Mouse (Mus musculus): ENCODE results near the gene Xrra1. TPM values are rescaled to one million over a fixed set of nuclear protein-coding genes. Genes with fewer than 3 reads are reported as not detected.
A peak's percentile ranks its signal among the peaks of the same experiment; 100 is the strongest.

Gene Xrra1
- total and polyA plus RNA-seq, 2 experiments from 2014 or later: 2.1 to 2.4 TPM

DNA sequence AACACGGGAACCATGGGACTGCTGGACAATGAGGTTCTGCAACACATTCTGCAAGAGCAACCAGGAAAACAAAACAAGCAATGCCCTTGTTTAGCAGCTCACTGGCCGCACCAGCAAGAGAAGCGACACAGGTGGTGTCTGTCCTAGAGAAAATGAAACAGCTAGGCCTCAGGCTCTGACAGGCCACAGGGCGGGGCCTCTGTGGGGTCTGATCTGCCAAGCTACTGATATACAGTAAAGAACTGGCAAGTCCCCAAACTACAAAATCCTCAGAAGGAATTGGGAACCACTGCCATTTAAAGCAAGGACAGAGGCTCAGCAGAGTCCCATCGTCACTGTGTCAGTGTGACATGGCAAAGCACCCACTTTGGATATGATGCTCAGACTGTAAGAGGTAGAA, 36.5 kb upstream of the Xrra1 start:
- H3K9me3 ChIP-seq (ENCODE audit: low read length): no peaks in the 10 kb centered on the region
- H3K9ac ChIP-seq (replicated peaks; ENCODE audit: low read length, poor library complexity, severe bottlenecking): no peak overlapping the region
- no peak overlapping the region for H3K4me2 ChIP-seq (ENCODE audit: low read depth, low read length, poor library complexity, severe bottlenecking)
- no peak for ATAC-seq (ENCODE audit: low FRiP score)
- WGBS: 89% methylated on average over 5 of the region's 5 CpGs
- TF ChIP-seq CTCF (IDR thresholded peaks at IDR 0.05): no peak
- no peaks in the 10 kb centered on the region for H3K4me1 ChIP-seq (ENCODE audit: insufficient read depth, low read length)
- H3K27ac ChIP-seq (ENCODE audit: low read depth, low read length): no peak overlapping the region
- H3K4me3 ChIP-seq (ENCODE audit: low read depth, low read length): no peak overlapping the region
- H3K27me3 ChIP-seq (ENCODE audit: insufficient read depth, low read length): no peaks in the 10 kb centered on the region
- no peaks in the 10 kb centered on the region for H3K36me3 ChIP-seq (ENCODE audit: insufficient read depth, low read length)
- no peak for DNase-seq (ENCODE audit: low spot score)

DNA sequence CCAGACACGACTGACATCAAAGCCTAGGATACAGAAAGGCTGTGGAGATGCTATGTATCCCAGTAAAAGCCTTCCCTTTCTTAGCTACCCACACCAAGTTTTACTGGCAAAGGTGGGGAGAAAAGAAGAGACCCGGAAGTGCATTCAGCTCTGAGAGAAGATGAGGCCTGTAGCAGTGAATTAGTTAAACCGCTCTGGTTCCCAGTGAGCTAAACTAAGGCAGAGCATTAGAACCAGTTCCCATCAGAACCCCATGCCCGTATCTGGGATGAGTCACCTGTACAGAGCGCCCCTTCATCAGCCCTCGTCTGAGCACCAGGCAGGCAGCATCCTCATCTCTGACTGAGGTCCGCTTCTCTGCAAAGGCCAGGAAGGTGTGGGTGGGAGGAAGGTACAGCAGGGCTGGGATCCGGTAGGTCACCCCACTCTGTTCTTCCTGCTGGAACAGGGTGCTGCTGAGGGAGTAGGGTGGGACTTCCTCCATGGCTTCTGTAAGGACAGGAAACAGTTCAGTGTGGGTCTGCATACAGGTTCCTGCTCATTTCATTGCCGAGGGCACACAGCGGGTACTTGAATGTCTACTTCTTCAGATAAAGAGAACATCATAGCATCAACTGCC, 35.8 kb upstream of the Xrra1 start:
- H3K4me3 ChIP-seq (ENCODE audit: low read depth, low read length): no peak overlapping the region
- DNase-seq (ENCODE audit: low spot score) (no peak), ATAC-seq (ENCODE audit: low FRiP score) (no peak)
- no peak for TF ChIP-seq CTCF (IDR thresholded peaks at IDR 0.05)
- H3K36me3 ChIP-seq (ENCODE audit: insufficient read depth, low read length): no peaks in the 10 kb centered on the region
- H3K27me3 ChIP-seq (ENCODE audit: insufficient read depth, low read length): no peaks in the 10 kb centered on the region
- H3K9me3 ChIP-seq (ENCODE audit: low read length): no peaks in the 10 kb centered on the region
- no peak overlapping the region for H3K4me2 ChIP-seq (ENCODE audit: low read depth, low read length, poor library complexity, severe bottlenecking)
- H3K4me1 ChIP-seq (ENCODE audit: insufficient read depth, low read length): no peaks in the 10 kb centered on the region
- H3K9ac ChIP-seq (replicated peaks; ENCODE audit: low read length, poor library complexity, severe bottlenecking): no peak overlapping the region
- 85% methylated on average over 10 of the region's 10 CpGs for WGBS
- no peak overlapping the region for H3K27ac ChIP-seq (ENCODE audit: low read depth, low read length)

DNA sequence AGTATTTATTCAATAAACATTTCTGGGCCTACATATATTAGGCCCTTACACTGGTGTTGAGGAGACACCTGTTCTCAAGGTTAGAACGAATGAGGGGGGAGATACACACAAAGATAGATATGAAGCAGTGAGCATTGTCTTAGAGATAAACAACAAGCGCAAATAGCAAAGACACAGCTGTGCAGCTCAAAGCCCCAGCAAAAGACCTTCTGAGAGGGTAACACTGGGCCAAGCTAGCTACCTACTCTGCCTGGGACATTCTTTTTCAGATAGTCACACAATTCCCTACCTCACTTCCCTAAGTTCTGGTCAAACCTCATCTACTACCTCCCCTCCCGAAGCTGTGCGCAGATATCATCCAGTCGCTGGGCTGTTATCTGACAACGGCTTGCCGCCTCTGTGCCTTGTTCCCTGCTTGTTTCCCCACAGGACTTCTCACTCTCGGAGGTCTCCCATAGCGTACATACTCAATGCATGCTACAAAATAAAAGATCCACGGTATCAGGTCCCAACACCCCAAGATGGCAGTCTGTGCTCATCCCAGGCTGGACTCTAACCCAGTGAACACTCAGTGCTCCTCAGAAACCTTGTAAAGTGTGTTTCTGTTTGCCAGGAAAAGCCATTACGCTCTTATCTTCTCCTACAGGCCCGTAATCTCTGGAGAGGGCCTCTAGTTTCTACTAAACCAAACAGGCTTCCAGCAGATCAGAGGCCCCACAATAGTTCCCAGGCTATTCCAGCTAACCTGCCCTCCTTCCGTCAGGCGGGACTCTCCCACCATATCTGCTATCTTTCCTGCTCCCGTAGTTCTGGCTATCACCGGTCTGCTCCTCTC, 34.0 kb upstream of the Xrra1 start:
- Histone ChIP-seq H3K9me3 (ENCODE audit: low read length) (no peaks in the 10 kb centered on the region), H3K4me1 (ENCODE audit: insufficient read depth, low read length) (no peaks in the 10 kb centered on the region), H3K36me3 (ENCODE audit: insufficient read depth, low read length) (no peaks in the 10 kb centered on the region), H3K4me3 (ENCODE audit: low read depth, low read length) (no peak overlapping the region), H3K27ac (ENCODE audit: low read depth, low read length) (no peak overlapping the region), H3K27me3 (ENCODE audit: insufficient read depth, low read length) (no peaks in the 10 kb centered on the region), H3K9ac (replicated peaks; ENCODE audit: low read length, poor library complexity, severe bottlenecking) (no peak overlapping the region), H3K4me2 (ENCODE audit: low read depth, low read length, poor library complexity, severe bottlenecking) (no peak overlapping the region)
- WGBS: 93% methylated on average over 16 of the region's 16 CpGs
- no peak for TF ChIP-seq CTCF (IDR thresholded peaks at IDR 0.05)
- DNase-seq (ENCODE audit: low spot score) (no peak), ATAC-seq (ENCODE audit: low FRiP score) (no peak)

DNA sequence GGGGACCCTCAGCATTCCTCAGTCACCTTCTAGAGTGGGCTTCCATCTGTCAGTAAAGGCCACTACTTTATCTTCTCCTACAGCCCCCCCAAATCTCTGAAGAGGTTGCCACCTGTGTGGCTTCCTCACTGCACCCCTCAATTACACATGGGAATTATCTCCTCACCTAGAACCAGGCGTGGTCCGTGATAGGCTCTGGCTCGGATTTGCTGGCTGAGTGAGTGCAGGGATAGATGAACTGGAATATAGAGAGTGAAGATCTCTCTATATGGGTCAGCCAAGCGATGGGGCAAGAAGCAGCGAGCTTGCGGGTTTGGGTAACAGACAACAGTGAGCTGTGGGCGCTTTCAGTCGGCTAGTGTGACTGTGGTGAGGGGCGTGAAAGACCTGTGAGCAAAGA, 33.4 kb upstream of the Xrra1 start:
- DNase-seq (ENCODE audit: low spot score): no peak
- no peak overlapping the region for H3K9ac ChIP-seq (replicated peaks; ENCODE audit: low read length, poor library complexity, severe bottlenecking)
- no peaks in the 10 kb centered on the region for H3K9me3 ChIP-seq (ENCODE audit: low read length)
- no peak for ATAC-seq (ENCODE audit: low FRiP score)
- H3K4me2 ChIP-seq (ENCODE audit: low read depth, low read length, poor library complexity, severe bottlenecking): no peak overlapping the region
- no peaks in the 10 kb centered on the region for H3K36me3 ChIP-seq (ENCODE audit: insufficient read depth, low read length)
- no peaks in the 10 kb centered on the region for H3K4me1 ChIP-seq (ENCODE audit: insufficient read depth, low read length)
- no peak overlapping the region for H3K4me3 ChIP-seq (ENCODE audit: low read depth, low read length)
- 88% methylated on average over 9 of the region's 9 CpGs for WGBS
- no peak overlapping the region for H3K27ac ChIP-seq (ENCODE audit: low read depth, low read length)
- TF ChIP-seq CTCF (IDR thresholded peaks at IDR 0.05): no peak
- H3K27me3 ChIP-seq (ENCODE audit: insufficient read depth, low read length): no peaks in the 10 kb centered on the region

DNA sequence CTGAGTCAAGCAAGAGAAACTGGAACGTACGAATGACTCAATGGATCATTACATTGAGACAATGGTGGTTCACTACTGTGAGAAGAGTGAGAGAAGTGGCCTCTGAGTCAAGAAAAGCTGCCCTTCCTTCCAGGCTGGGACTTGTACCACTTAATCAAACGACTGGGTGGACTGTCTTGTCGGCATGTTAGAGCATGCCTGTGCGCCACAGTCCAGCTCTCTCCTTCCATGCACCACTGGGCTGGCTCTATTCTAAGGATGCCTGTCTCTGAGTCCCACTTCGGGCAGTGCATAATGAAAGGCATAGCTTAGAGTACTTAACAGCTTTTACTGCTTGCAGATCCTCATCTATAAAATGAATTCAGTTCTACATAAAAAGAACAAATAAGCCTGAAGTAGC, 32.8 kb upstream of the Xrra1 start:
- Histone ChIP-seq H3K4me1 (ENCODE audit: insufficient read depth, low read length) (no peaks in the 10 kb centered on the region), H3K36me3 (ENCODE audit: insufficient read depth, low read length) (no peaks in the 10 kb centered on the region), H3K9me3 (ENCODE audit: low read length) (no peaks in the 10 kb centered on the region), H3K27me3 (ENCODE audit: insufficient read depth, low read length) (no peaks in the 10 kb centered on the region), H3K27ac (ENCODE audit: low read depth, low read length) (no peak overlapping the region), H3K9ac (replicated peaks; ENCODE audit: low read length, poor library complexity, severe bottlenecking) (no peak overlapping the region), H3K4me2 (ENCODE audit: low read depth, low read length, poor library complexity, severe bottlenecking) (no peak overlapping the region), H3K4me3 (ENCODE audit: low read depth, low read length) (no peak overlapping the region)
- no peak for DNase-seq (ENCODE audit: low spot score)
- 69% methylated on average over 6 of the region's 6 CpGs for WGBS
- no peak for TF ChIP-seq CTCF (IDR thresholded peaks at IDR 0.05)
- no peak for ATAC-seq (ENCODE audit: low FRiP score)

DNA sequence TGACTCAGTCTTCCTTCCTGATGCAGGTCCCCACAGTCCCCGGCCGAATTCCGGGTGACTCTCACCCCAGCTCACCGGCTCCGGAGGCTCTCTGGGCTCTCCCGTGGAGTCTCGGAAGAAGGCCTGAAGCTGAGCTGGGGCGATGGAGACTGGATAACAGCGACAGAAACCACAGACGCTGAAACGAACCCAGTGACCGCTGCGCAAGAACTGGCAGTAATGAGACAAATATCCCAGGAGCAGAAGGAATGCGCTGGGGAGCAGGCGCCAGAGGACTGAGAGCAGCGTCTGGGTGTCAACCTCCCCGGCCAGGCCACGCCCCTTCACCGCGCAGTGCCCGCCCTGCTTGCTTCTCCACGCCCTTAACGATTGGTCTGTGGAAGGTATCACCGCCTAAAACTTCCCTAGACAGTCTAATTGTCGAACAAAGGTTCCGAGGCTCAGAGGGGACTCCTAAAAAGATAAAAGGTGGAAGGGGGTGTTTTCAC, 30.8 kb upstream of the Xrra1 start, which contains the start of gene Neu3:
Neu3 (minus strand) TSS at position 335 of the 488 bp plus-strand sequence.
- H3K4me1 ChIP-seq (ENCODE audit: insufficient read depth, low read length): no peaks in the 10 kb centered on the region
- peak; percentile 90 for DNase-seq (ENCODE audit: low spot score)
- no peaks in the 10 kb centered on the region for H3K9me3 ChIP-seq (ENCODE audit: low read length)
- no peaks in the 10 kb centered on the region for H3K36me3 ChIP-seq (ENCODE audit: insufficient read depth, low read length)
- H3K27ac ChIP-seq (ENCODE audit: low read depth, low read length): peak within 1 kb of the TSS; percentile 52
- no peak within 1 kb of the TSS; the same call in 1 of the 2 replicates for H3K9ac ChIP-seq (replicated peaks; ENCODE audit: low read length, poor library complexity, severe bottlenecking)
- peak; percentile 45 for TF ChIP-seq CTCF (IDR thresholded peaks at IDR 0.05)
- peak within 1 kb of the TSS; percentile 54 for H3K4me2 ChIP-seq (ENCODE audit: low read depth, low read length, poor library complexity, severe bottlenecking)
- peak within 1 kb of the TSS; percentile 40 for H3K4me3 ChIP-seq (ENCODE audit: low read depth, low read length)
- peak; percentile 98 for ATAC-seq (ENCODE audit: low FRiP score)
- under 1% methylated on average over 26 of the region's 26 CpGs for WGBS
- H3K27me3 ChIP-seq (ENCODE audit: insufficient read depth, low read length): no peaks in the 10 kb centered on the region
